Mouse (Mus musculus): ENCODE data around the gene St3gal4.

GRCm38 (mm10) chr9:35124678-35124955, 5.5 kb upstream of the St3gal4 start:
- TF ChIP-seq CTCF (IDR thresholded peaks at IDR 0.05; ENCODE audit: insufficient read depth, low read length) (no peak), POLR2A (IDR thresholded peaks at IDR 0.05; ENCODE audit: borderline replicate concordance, extremely low read depth, low read depth, low read length) (no peak)

Measured in lung, adult 2 months (tissue).